Mouse (Mus musculus) stomach, postnatal 0 days (tissue): ENCODE measurements around the gene Ttc34. TPM values are rescaled to one million over a fixed set of nuclear protein-coding genes. Genes with fewer than 3 reads are reported as not detected.

ENCODE experiments used
- ATAC-seq: fragments of 200-750 bp; cut with Nextera tagmentation; 2 replicates; pipeline ENCODE4 v1.8.0; 2017; ENCODE audit not compliant: low FRiP score, low TSS enrichment
- DNase-seq: peaks from one replicate; pipeline ENCODE4 v3.0.0-alpha.2; 2016; ENCODE audit warnings: low spot score
- H3K27ac ChIP-seq: fragments of 300-500 bp; sonication (generic); replicated peaks from 2 replicates; pipeline ENCODE4 v1.5.1; 2014; ENCODE audit warnings: mild to moderate bottlenecking, control low read depth
- H3K27me3 ChIP-seq: fragments of 300-500 bp; sonication (generic); 2 replicates; pipeline ENCODE4 v1.6.1; 2014; ENCODE audit warnings: low read length; ENCODE audit not compliant: control insufficient read depth, insufficient read depth
- H3K36me3 ChIP-seq: fragments of 300-500 bp; sonication (generic); 2 replicates; pipeline ENCODE4 v1.6.1; 2014; ENCODE audit warnings: low read length, mixed read lengths; ENCODE audit not compliant: control insufficient read depth, insufficient read depth
- H3K4me1 ChIP-seq: fragments of 300-500 bp; sonication (generic); replicated peaks from 2 replicates; pipeline ENCODE4 v1.6.1; 2014; ENCODE audit warnings: antibody characterized with exemption; ENCODE audit not compliant: control insufficient read depth, insufficient read depth
- H3K4me2 ChIP-seq: fragments of 300-500 bp; sonication (generic); replicated peaks from 2 replicates; pipeline ENCODE4 v1.6.1; 2014; ENCODE audit warnings: low read depth, mild to moderate bottlenecking, control low read depth, moderate library complexity
- H3K4me3 ChIP-seq: fragments of 300-500 bp; sonication (generic); 2 replicates; pipeline ENCODE4 v1.5.1; 2014; ENCODE audit warnings: low read depth, low read length, control low read depth
- H3K9ac ChIP-seq: fragments of 300-500 bp; sonication (generic); 2 replicates; pipeline ENCODE4 v1.6.1; 2014; ENCODE audit warnings: mild to moderate bottlenecking, low read length, control low read depth, mixed read lengths
- H3K9me3 ChIP-seq: fragments of 300-500 bp; sonication (generic); 2 replicates; pipeline ENCODE4 v1.6.1; 2016; ENCODE audit warnings: low read length; ENCODE audit not compliant: control insufficient read depth
- CTCF ChIP-seq: IDR thresholded peaks from 2 replicates; pipeline ENCODE4 v1.5.1; 2016; ENCODE audit warnings: antibody characterized with exemption, low read depth, mild to moderate bottlenecking, moderate library complexity
- EP300 ChIP-seq: optimal IDR thresholded peaks from 2 replicates; pipeline ENCODE3; 2016; ENCODE audit warnings: antibody characterized with exemption
- WGBS: fragments of 180-500 bp; shearing (Covaris S2); extraction: QIAGEN DNeasy Blood & Tissue Kit; methylation state at CpG from one replicate; pipeline ENCODE4 v1.1.7; 2014; 5-methylcytosine and 5-hydroxymethylcytosine counted together
- polyA plus RNA-seq: library from polyadenylated mRNA; unstranded; fragments of >200 nt; fragmentation: Nextera tagmentation; extraction: Ambion mirVana; gene quantifications from 2 replicates; pipeline ENCODE4 v1.2.1, GENCODE M21; 2015

Gene Ttc34
- polyA plus RNA-seq, 1 experiment from 2014 or later: 0.10 TPM

GRCm38 (mm10) chr4:154882014-154882659 is 44.9 kb downstream of the Ttc34 start:
- DNase-seq (no peak), ATAC-seq (no peak)
- H3K36me3 ChIP-seq: no peaks in the 10 kb centered on the region
- no peak overlapping the region for H3K9ac ChIP-seq
- H3K4me3 ChIP-seq: no peak overlapping the region
- no peaks in the 10 kb centered on the region for H3K9me3 ChIP-seq
- H3K4me1 ChIP-seq: no peaks in the 10 kb centered on the region
- no peaks in the 10 kb centered on the region for H3K27me3 ChIP-seq
- no peak for TF ChIP-seq CTCF
- TF ChIP-seq EP300: no peak
- WGBS: 26% methylated on average over 14 of the region's 14 CpGs
- no peak overlapping the region for H3K4me2 ChIP-seq
- no peak overlapping the region for H3K27ac ChIP-seq

GRCm38 (mm10) chr4:154885416-154885815 is 48.2 kb downstream of the Ttc34 start:
- WGBS: 67% methylated on average over 11 of the region's 11 CpGs
- ATAC-seq (no peak), DNase-seq (no peak)
- Histone ChIP-seq H3K4me1 (no peaks in the 10 kb centered on the region), H3K9ac (no peak overlapping the region), H3K4me2 (no peak overlapping the region), H3K27ac (no peak overlapping the region), H3K4me3 (no peak overlapping the region), H3K9me3 (no peaks in the 10 kb centered on the region), H3K36me3 (no peaks in the 10 kb centered on the region), H3K27me3 (no peaks in the 10 kb centered on the region)
- no peak for TF ChIP-seq EP300
- no peak for TF ChIP-seq CTCF

- Histone ChIP-seq H3K9me3 (no peaks in the 10 kb centered on the region), H3K4me3 (no peak overlapping the region), H3K27ac (no peak overlapping the region), H3K36me3 (no peaks in the 10 kb centered on the region), H3K27me3 (no peaks in the 10 kb centered on the region), H3K4me2 (no peak overlapping the region), H3K4me1 (no peaks in the 10 kb centered on the region), H3K9ac (no peak overlapping the region)
- TF ChIP-seq EP300: no peak
- no peak for TF ChIP-seq CTCF
- no peak for ATAC-seq
- WGBS: 63% methylated on average over 12 of the region's 13 CpGs
- no peak for DNase-seq
These were observed 49.8 kb downstream of the Ttc34 start for GRCm38 (mm10) chr4:154886876-154887592.

GRCm38 (mm10) chr4:154887593-154888250 is 50.5 kb downstream of the Ttc34 start:
- H3K4me1 ChIP-seq: no peaks in the 10 kb centered on the region
- TF ChIP-seq EP300 (no peak), CTCF (no peak)
- no peaks in the 10 kb centered on the region for H3K27me3 ChIP-seq
- no peaks in the 10 kb centered on the region for H3K36me3 ChIP-seq
- H3K9me3 ChIP-seq: no peaks in the 10 kb centered on the region
- 68% methylated on average over 15 of the region's 15 CpGs for WGBS
- no peak; the same call in 1 of the 2 replicates for ATAC-seq
- no peak overlapping the region for H3K4me3 ChIP-seq
- H3K27ac ChIP-seq: no peak overlapping the region
- no peak overlapping the region for H3K4me2 ChIP-seq
- no peak for DNase-seq
- H3K9ac ChIP-seq: no peak overlapping the region

GRCm38 (mm10) chr4:154890887-154891286 is 53.6 kb downstream of the Ttc34 start:
- no peaks in the 10 kb centered on the region for H3K4me1 ChIP-seq
- H3K4me2 ChIP-seq: no peak overlapping the region
- WGBS: 72% methylated on average over 14 of the region's 14 CpGs
- TF ChIP-seq CTCF (no peak), EP300 (no peak)
- ATAC-seq (no peak), DNase-seq (no peak)
- no peaks in the 10 kb centered on the region for H3K36me3 ChIP-seq
- no peaks in the 10 kb centered on the region for H3K9me3 ChIP-seq
- no peak overlapping the region for H3K9ac ChIP-seq
- no peak overlapping the region for H3K27ac ChIP-seq
- no peak overlapping the region for H3K4me3 ChIP-seq
- H3K27me3 ChIP-seq: no peaks in the 10 kb centered on the region
